Mouse (Mus musculus) embryo, embryonic 11.5 days (tissue): ENCODE measurements around the gene Ltbr.
"Not testable (repeated sequence)": the region's sequence is repeated elsewhere in the genome, so short reads cannot be mapped to it uniquely, and the experiment has no call there.

ENCODE experiments used
- DNase-seq: peaks from one replicate; pipeline ENCODE4 v3.0.0-alpha.2; 2012; ENCODE audit warnings: low read depth, low spot score

Gene Ltbr

GRCm38 (mm10) chr6:125312581-125313355 is 917 bp downstream of the Ltbr start:
- no peak for DNase-seq

DNA sequence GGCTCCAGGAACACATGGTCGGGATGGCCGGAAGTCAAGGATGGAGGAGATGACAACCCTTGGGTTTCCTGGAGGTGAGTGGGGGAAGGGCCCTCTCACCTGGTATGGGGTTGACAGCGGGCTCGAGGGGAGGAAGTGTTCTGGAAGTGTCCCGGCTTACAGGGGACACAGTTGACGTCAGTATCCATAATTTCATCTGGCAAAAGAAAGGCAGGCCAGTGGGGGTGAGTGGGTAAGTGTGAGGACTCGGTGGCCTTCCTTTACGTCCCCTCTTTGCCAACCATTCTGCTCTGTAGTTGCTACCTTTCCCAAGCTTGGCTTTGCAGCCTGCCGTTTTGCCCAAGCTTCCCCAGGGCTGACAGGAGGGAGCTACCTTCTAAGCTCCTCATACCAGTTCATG is 1.5 kb downstream of the Ltbr start:
- DNase-seq: no peak

DNA sequence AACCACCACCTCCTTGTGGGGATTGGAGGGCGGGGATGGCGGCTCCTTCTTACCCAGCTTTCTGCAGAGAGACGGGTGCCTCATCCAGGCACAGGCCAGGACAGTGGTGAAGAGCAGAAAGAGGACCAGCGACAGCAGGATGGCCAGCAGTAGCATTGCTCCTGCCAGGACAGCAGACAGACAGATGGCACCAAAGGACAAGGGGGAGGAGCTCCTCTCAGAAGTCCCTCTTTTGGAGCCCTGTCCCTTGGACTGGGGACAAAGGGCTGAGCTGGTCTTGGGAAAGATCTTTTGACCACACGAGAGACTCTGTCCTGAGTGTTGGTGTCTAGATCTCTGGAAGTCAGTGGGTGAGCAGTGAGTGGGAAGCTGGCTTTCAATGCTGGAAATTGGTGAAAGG is 4.3 kb downstream of the Ltbr start:
- DNase-seq: no peak

- DNase-seq: no peak
These were observed 4.8 kb downstream of the Ltbr start for GRCm38 (mm10) chr6:125308921-125309320.

GRCm38 (mm10) chr6:125307091-125307490 is 6.6 kb downstream of the Ltbr start:
- DNase-seq: no peak

DNA sequence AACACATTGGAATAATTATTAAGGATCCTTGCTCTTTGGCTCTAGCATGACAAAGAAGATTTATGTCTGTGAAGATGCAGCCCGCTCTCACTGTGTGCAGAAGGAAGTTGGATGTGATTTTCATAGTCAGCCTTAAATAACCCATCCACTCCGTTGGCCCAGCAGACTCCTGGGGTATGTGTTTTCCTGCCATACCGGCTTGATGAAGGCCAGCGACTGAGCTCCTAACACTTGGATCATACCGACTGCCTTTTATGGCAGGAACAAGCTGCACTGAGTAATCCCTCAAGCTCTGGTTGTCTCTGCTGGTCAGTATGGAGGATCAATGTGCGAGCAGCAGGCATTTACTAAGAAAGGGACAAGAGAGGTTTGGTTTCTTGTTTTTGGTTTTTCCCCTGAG is 8.2 kb downstream of the Ltbr start:
- DNase-seq: no peak

DNA sequence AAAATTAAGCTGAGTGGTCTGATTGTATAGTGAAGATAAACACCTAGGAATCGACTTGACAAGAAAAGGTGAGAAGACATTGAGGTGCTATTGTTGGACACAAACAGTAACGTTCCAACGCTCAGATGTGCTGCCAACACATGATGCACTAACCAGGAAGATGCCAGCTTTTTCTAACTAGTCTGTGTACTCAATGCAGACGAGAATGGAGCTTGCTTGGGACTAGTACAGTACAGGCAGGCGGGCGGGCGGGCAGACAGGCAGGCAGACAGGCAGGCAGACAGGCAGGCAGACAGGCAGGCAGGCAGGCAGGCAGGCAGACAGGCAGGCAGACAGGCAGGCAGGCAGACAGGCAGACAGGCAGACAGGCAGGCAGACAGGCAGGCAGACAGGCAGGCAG is 9.3 kb downstream of the Ltbr start:
- not testable (repeated sequence) for DNase-seq

DNA sequence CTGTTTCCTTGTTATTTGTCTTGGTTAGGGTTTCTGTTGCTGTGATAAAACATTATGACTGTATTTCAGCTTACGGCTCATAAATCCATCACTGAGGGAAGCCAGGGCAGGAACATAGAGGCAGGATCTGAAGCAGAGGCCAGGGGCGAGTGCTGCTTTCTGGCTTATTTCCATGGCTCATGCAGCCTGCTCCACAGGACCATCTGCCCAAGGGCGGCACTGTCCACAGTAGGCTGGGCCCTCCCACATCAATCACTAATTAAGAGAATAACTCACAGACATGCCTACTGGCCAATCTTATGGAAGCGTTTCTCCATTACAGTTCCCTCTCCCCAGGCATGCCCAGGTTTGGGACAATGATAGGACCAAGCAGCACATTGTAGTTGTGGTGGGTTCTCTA is 10.4 kb downstream of the Ltbr start:
- DNase-seq: no peak

- DNase-seq: no peak
These were observed 11.3 kb downstream of the Ltbr start for GRCm38 (mm10) chr6:125302231-125302982.

- DNase-seq: no peak
These were observed 12.7 kb downstream of the Ltbr start for GRCm38 (mm10) chr6:125300982-125301381.

GRCm38 (mm10) chr6:125297149-125297820 is 16.4 kb downstream of the Ltbr start:
- DNase-seq: no peak

- no peak for DNase-seq
These were observed 19.6 kb downstream of the Ltbr start for GRCm38 (mm10) chr6:125294049-125294448.

- no peak for DNase-seq
These were observed 21.4 kb downstream of the Ltbr start for GRCm38 (mm10) chr6:125292256-125292655.

GRCm38 (mm10) chr6:125291329-125291728 is 22.4 kb downstream of the Ltbr start:
- no peak for DNase-seq

GRCm38 (mm10) chr6:125288730-125289129 is 25.0 kb downstream of the Ltbr start:
- DNase-seq: no peak

- DNase-seq: no peak
These were observed 26.7 kb downstream of the Ltbr start for GRCm38 (mm10) chr6:125286944-125287343.

DNA sequence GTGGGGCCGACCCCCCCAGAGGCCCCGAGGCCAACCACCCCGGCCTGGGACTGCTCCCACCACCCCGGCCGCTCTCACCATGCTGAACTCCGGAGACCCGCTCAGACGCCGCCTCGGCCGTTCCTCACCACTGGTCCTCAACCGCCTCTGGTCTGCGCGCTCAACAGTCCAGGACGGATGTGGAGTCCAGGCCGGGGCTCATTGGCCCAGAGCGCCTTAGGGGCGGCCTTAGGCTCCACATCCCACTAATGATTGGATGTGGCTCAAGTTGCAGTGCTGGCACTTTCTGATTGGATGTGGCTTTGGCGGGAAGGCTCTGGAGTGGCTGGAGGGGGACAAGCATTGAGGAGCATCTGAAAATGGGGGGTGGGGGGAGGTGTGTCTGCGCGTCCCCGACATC is 27.8 kb downstream of the Ltbr start, which contains the start of gene Tuba3a:
Tuba3a (minus strand) TSS at position 153 of the 400 bp plus-strand sequence.
- no peak for DNase-seq

GRCm38 (mm10) chr6:125284751-125285150 is 28.9 kb downstream of the Ltbr start:
- no peak for DNase-seq

- no peak for DNase-seq
These were observed 29.4 kb downstream of the Ltbr start for GRCm38 (mm10) chr6:125284250-125284649.

GRCm38 (mm10) chr6:125282721-125283120 is 31.0 kb downstream of the Ltbr start:
- not testable (repeated sequence) for DNase-seq

DNA sequence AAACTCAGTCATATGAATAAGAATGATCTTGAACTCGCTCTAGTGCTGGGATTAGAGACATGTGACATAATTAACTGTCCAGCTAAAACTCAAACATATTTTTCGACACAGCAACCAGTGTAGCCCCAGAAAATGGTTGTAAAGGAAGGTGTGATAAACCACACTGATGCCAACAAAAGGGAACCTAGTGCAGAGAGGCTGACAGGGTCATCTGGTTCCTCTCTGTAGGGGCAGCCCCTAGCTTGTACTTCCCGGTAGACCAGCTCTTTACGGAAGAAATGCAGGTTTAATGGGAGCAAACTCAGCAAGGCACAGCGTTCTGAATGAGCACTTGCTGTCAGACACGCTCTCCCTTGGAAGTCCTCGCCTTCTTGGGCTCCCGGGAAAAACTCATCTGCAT is 34.0 kb downstream of the Ltbr start:
- DNase-seq: no peak

GRCm38 (mm10) chr6:125274841-125275563 is 38.7 kb downstream of the Ltbr start:
- DNase-seq: no peak
